Mouse (Mus musculus) liver, adult 2 months (tissue): ENCODE measurements at regions not wholly inside any gene's neighbourhood (a gene's known extent, or its start where the extent isn't known, plus 50 kb on each side); places are given as distances from the start of the nearest gene placed in this dataset.

Experiments used
- CTCF ChIP-seq: fragments of 200-500 bp; IDR thresholded peaks from 2 replicates; pipeline ENCODE4 v1.5.1; 2011; ENCODE audit warnings: low read depth, low read length, control low read depth
- POLR2A ChIP-seq: fragments of 200-500 bp; IDR thresholded peaks from 2 replicates; pipeline ENCODE4 v1.6.1; 2011; ENCODE audit warnings: low read length, control low read depth; ENCODE audit not compliant: insufficient read depth; ENCODE audit errors: extremely low read depth

DNA sequence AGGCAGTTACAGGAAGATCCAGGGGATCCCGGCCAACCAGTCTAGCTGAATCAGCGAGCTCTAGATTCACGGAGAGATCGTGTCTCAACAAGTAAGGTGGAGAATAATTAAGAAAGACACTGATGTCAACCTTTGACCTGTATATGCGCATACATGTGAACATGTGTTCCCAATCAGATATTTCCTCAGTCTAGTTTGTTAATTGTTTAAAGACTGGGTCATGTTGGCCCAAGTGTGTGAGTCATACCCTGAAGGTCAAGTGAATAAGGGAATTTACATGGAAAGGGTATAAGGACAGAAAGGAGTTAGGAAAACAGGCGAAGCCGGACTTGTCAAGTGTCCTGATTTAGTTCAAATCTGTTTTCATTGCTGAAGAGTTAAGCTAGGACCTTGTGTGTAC, 76.4 kb upstream of the Mmadhc start:
- no peak for TF ChIP-seq CTCF
- TF ChIP-seq POLR2A = no peak
